Mouse (Mus musculus): ENCODE data around the gene Olfr603. TPM values are rescaled to one million over a fixed set of nuclear protein-coding genes. Genes with fewer than 3 reads are reported as not detected.
"Not testable (repeated sequence)": the region's sequence is repeated elsewhere in the genome, so short reads cannot be mapped to it uniquely, and the experiment has no call there.

Gene Olfr603
- not detected in 2 replicates for polyA plus RNA-seq (2011; ENCODE audit: insufficient read length, low read depth, missing spikeins)

DNA sequence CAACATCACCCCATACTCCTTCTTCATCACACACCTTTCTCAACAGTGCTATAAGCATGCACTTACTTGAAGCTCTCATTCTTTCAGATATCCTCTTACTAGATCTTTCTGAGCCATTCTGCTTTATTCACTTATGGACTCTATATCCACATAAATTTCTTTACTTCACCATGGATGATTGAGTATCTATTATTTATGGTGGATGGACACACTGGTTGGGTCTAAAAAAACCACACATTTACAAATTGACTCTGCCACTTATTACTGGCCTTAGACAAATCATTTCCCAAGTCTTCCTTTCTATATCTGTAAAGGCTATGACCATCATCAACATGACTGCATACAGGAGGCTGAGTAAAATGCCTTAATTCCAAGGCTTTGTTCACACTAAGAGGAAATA, at the start of gene Olfr603:
TSS of gene Olfr603 (minus strand) at position 101 of the 400 bp plus-strand sequence.
- Histone ChIP-seq H3K4me3 (ENCODE audit: insufficient read depth, low read length) (no peak within 1 kb of the TSS), H3K27ac (ENCODE audit: insufficient read depth, low read length) (no peak within 1 kb of the TSS), H3K4me1 (ENCODE audit: control insufficient read depth, insufficient read depth, low read length) (no peaks in the 10 kb centered on the region)
- TF ChIP-seq POLR2A (IDR thresholded peaks at IDR 0.05; ENCODE audit: low read depth, low read length) = no peak
- TF ChIP-seq CTCF (IDR thresholded peaks at IDR 0.05; ENCODE audit: borderline replicate concordance, insufficient read depth, low read length) = no peak

DNA sequence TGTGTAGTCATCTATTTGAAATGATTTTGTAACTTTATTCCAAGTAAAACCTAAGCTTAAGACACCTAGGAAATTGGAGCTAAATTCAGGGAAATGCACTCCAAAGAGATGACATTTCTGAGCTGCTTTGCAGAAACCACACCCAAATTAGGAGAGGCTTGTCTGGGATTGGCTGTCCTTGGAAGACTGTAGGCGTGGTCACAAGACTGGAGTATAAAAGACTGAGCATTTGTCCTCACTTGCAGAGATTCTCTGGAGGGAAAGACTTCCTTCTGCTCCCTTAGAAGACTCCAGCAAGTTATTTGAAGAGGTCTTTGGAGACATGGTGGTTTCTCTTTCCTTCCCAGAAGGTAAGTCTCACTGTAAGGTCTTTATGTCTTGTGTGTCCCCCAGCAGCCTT, 28.8 kb upstream of the Olfr603 start, which contains the start of gene Usp17lc:
TSS of gene Usp17lc (plus strand) at position 301 of the 400 bp plus-strand sequence.
- H3K4me3 ChIP-seq (ENCODE audit: insufficient read depth, low read length); H3K4me1 ChIP-seq (ENCODE audit: control insufficient read depth, insufficient read depth, low read length); H3K27ac ChIP-seq (ENCODE audit: insufficient read depth, low read length): not testable (repeated sequence)

DNA sequence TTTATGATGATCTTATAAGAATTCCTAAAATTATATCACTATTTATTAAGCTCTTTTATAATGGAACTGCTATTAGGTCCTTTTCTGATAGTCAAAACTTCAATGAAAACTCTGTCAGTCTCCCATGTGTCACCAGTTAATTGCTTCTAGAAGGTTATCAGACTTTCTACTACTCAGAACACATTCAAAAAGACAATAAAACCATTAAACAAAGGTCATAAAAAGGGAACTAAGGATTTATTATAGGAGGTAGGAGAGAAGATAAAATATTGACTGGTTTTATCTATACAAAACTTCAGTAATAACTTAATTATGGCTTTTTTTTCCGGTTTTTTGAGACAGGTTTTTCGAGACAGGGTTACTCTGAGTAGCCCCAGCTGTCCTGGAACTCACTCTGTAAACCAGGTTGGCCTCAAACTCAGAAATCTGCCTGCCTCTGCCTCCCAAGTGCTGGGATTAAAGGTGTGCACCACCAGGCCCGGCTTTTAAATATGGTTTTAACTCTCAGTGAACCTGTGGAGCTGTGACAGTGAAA, 20.6 kb upstream of the Olfr603 start:
- not testable (repeated sequence) for H3K4me1 ChIP-seq (ENCODE audit: control insufficient read depth, insufficient read depth, low read length); H3K27ac ChIP-seq (ENCODE audit: insufficient read depth, low read length); H3K4me3 ChIP-seq (ENCODE audit: insufficient read depth, low read length)

DNA sequence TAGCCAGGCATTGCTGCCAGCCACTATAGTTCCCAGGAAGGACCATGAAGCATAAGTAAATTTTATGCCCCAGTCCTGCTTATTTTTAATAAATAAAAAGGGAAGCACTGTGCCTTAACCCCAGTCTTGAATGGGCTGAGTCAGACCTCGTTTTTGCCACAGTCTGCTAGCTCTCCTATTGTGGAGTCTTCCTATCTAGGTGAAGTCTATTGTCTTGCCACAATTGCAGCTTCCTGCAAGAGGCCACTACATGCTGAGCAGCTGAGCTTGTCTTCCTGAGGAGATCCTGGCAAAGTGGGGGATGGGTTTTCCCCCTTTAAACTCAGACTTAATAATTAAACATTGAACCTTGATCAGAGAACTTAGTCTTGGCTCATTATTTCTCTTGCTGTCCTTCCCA, 13.0 kb upstream of the Olfr603 start:
- TF ChIP-seq CTCF (IDR thresholded peaks at IDR 0.05; ENCODE audit: borderline replicate concordance, insufficient read depth, low read length) (no peak), POLR2A (IDR thresholded peaks at IDR 0.05; ENCODE audit: low read depth, low read length) (no peak)
- no peak overlapping the region for H3K4me3 ChIP-seq (ENCODE audit: insufficient read depth, low read length)
- no peaks in the 10 kb centered on the region for H3K4me1 ChIP-seq (ENCODE audit: control insufficient read depth, insufficient read depth, low read length)
- no peak overlapping the region for H3K27ac ChIP-seq (ENCODE audit: insufficient read depth, low read length)

DNA sequence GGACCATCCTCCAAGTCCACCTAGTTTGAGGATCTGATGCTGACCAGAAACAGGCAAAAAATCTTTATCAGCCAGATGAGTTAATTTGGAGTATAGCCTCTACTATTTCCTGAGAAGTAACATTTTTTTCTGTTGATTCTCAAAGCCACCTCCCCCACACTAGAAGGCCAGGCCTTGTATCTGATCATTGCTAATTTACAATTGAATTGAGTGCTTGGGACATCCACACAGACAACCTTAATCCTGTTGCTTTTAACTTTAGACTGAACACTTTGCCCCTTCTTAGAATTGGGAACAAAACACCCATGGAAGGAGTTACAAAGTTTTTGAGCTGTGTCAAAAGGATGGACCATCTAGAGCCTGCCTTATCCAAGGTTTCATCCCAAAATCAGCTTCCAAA, 11.8 kb upstream of the Olfr603 start:
- Histone ChIP-seq H3K4me1 (ENCODE audit: control insufficient read depth, insufficient read depth, low read length) (no peaks in the 10 kb centered on the region), H3K4me3 (ENCODE audit: insufficient read depth, low read length) (no peak overlapping the region), H3K27ac (ENCODE audit: insufficient read depth, low read length) (no peak overlapping the region)
- no peak for TF ChIP-seq POLR2A (IDR thresholded peaks at IDR 0.05; ENCODE audit: low read depth, low read length)
- no peak for TF ChIP-seq CTCF (IDR thresholded peaks at IDR 0.05; ENCODE audit: borderline replicate concordance, insufficient read depth, low read length)

DNA sequence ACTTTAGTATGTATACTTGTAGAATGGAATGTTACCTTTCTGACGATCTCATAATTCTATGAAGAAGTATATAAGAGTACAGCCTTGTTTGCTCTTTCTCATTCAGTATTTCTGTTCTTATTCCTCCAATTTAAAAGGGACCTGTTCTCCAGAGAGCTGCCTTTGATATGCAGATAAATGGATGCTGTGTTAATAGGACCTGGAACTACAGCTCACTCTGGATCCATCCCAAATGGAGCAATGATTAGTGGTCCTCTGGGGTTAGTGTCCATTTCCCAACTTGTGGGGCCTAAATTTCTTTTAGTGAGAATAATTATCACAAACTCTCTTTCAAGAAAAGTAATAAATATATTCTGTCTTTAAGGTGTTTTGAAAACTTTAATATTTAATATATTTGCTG, 23.4 kb downstream of the Olfr603 start, which contains the start of gene Olfr601:
TSS of gene Olfr601 (minus strand) at position 101 of the 400 bp plus-strand sequence.
- H3K4me1 ChIP-seq (ENCODE audit: control insufficient read depth, insufficient read depth, low read length) = no peaks in the 10 kb centered on the region
- H3K27ac ChIP-seq (ENCODE audit: insufficient read depth, low read length) = no peak within 1 kb of the TSS
- TF ChIP-seq CTCF (IDR thresholded peaks at IDR 0.05; ENCODE audit: borderline replicate concordance, insufficient read depth, low read length) = no peak
- TF ChIP-seq POLR2A (IDR thresholded peaks at IDR 0.05; ENCODE audit: low read depth, low read length) = no peak
- H3K4me3 ChIP-seq (ENCODE audit: insufficient read depth, low read length) = no peak within 1 kb of the TSS

- H3K27ac ChIP-seq (ENCODE audit: insufficient read depth, low read length) = no peak within 1 kb of the TSS
- no peak within 1 kb of the TSS for H3K4me3 ChIP-seq (ENCODE audit: insufficient read depth, low read length)
- no peaks in the 10 kb centered on the region for H3K4me1 ChIP-seq (ENCODE audit: control insufficient read depth, insufficient read depth, low read length)
- no peak for TF ChIP-seq POLR2A (IDR thresholded peaks at IDR 0.05; ENCODE audit: low read depth, low read length)
- no peak for TF ChIP-seq CTCF (IDR thresholded peaks at IDR 0.05; ENCODE audit: borderline replicate concordance, insufficient read depth, low read length)
Observed at GRCm38 (mm10) chr7:103349569-103349968, 36.4 kb downstream of the Olfr603 start, which contains the start of gene Olfr600. TSS of gene Olfr600 (minus strand) at chr7:103349669.

GRCm38 (mm10) chr7:103335617-103336016, 50.4 kb downstream of the Olfr603 start, which contains the start of gene Olfr599:
TSS of gene Olfr599 (plus strand) at chr7:103335917.
- TF ChIP-seq POLR2A (IDR thresholded peaks at IDR 0.05; ENCODE audit: low read depth, low read length) (no peak), CTCF (IDR thresholded peaks at IDR 0.05; ENCODE audit: borderline replicate concordance, insufficient read depth, low read length) (no peak)
- no peaks in the 10 kb centered on the region for H3K4me1 ChIP-seq (ENCODE audit: control insufficient read depth, insufficient read depth, low read length)
- H3K4me3 ChIP-seq (ENCODE audit: insufficient read depth, low read length) = no peak within 1 kb of the TSS
- H3K27ac ChIP-seq (ENCODE audit: insufficient read depth, low read length) = no peak within 1 kb of the TSS

Other genes starting within 250 kb of the Olfr603 start
- gene Olfr588-ps1, start 245.3 kb downstream of the Olfr603 start, polyA plus RNA-seq (2011; ENCODE audit: insufficient read length, low read depth, missing spikeins) = not detected in 2 replicates
- not detected in 2 replicates for gene Olfr589, start 229.8 kb downstream of the Olfr603 start, polyA plus RNA-seq (2011; ENCODE audit: insufficient read length, low read depth, missing spikeins)
- not detected in 2 replicates for gene Olfr591, start 207.8 kb downstream of the Olfr603 start, polyA plus RNA-seq (2011; ENCODE audit: insufficient read length, low read depth, missing spikeins)
- not detected in 2 replicates for gene Olfr592, start 201.4 kb downstream of the Olfr603 start, polyA plus RNA-seq (2011; ENCODE audit: insufficient read length, low read depth, missing spikeins)
- not detected in 2 replicates for gene Olfr593, start 174.3 kb downstream of the Olfr603 start, polyA plus RNA-seq (2011; ENCODE audit: insufficient read length, low read depth, missing spikeins)
- gene Olfr594, start 169.2 kb downstream of the Olfr603 start, polyA plus RNA-seq (2011; ENCODE audit: insufficient read length, low read depth, missing spikeins) = not detected in 2 replicates
- not detected in 2 replicates for gene Usp17ld, start 133.7 kb downstream of the Olfr603 start, polyA plus RNA-seq (2011; ENCODE audit: insufficient read length, low read depth, missing spikeins)
- gene Olfr596, start 80.5 kb downstream of the Olfr603 start, polyA plus RNA-seq (2011; ENCODE audit: insufficient read length, low read depth, missing spikeins) = not detected in 2 replicates
- gene Olfr597, start 69.9 kb downstream of the Olfr603 start, polyA plus RNA-seq (2011; ENCODE audit: insufficient read length, low read depth, missing spikeins) = not detected in 2 replicates
- gene Olfr598, start 62.6 kb downstream of the Olfr603 start, polyA plus RNA-seq (2011; ENCODE audit: insufficient read length, low read depth, missing spikeins) = not detected in 2 replicates
- gene Olfr599, start 50.3 kb downstream of the Olfr603 start, polyA plus RNA-seq (2011; ENCODE audit: insufficient read length, low read depth, missing spikeins) = not detected in 2 replicates
- gene Olfr600, start 36.5 kb downstream of the Olfr603 start, polyA plus RNA-seq (2011; ENCODE audit: insufficient read length, low read depth, missing spikeins) = not detected in 2 replicates
- not detected in 2 replicates for gene Olfr601, start 23.5 kb downstream of the Olfr603 start, polyA plus RNA-seq (2011; ENCODE audit: insufficient read length, low read depth, missing spikeins)
- not detected in 2 replicates for gene Usp17lc, start 28.9 kb upstream of the Olfr603 start, polyA plus RNA-seq (2011; ENCODE audit: insufficient read length, low read depth, missing spikeins)
- gene Olfr605, start 59.3 kb upstream of the Olfr603 start, polyA plus RNA-seq (2011; ENCODE audit: insufficient read length, low read depth, missing spikeins) = not detected in 2 replicates
- gene Olfr606, start 62.9 kb upstream of the Olfr603 start, polyA plus RNA-seq (2011; ENCODE audit: insufficient read length, low read depth, missing spikeins) = not detected in 2 replicates
- not detected in 2 replicates for gene Olfr607, start 78.0 kb upstream of the Olfr603 start, polyA plus RNA-seq (2011; ENCODE audit: insufficient read length, low read depth, missing spikeins)
- gene Olfr608, start 83.7 kb upstream of the Olfr603 start, polyA plus RNA-seq (2011; ENCODE audit: insufficient read length, low read depth, missing spikeins) = not detected in 2 replicates
- not detected in 2 replicates for gene Olfr609, start 111.9 kb upstream of the Olfr603 start, polyA plus RNA-seq (2011; ENCODE audit: insufficient read length, low read depth, missing spikeins)
- gene Olfr610, start 125.9 kb upstream of the Olfr603 start, polyA plus RNA-seq (2011; ENCODE audit: insufficient read length, low read depth, missing spikeins) = not detected in 2 replicates
- gene Olfr611, start 134.7 kb upstream of the Olfr603 start, polyA plus RNA-seq (2011; ENCODE audit: insufficient read length, low read depth, missing spikeins) = not detected in 2 replicates
- gene Olfr612, start 156.5 kb upstream of the Olfr603 start, polyA plus RNA-seq (2011; ENCODE audit: insufficient read length, low read depth, missing spikeins) = not detected in 2 replicates
- not detected in 2 replicates for gene Olfr613, start 161.9 kb upstream of the Olfr603 start, polyA plus RNA-seq (2011; ENCODE audit: insufficient read length, low read depth, missing spikeins)
- gene Olfr615, start 169.9 kb upstream of the Olfr603 start, polyA plus RNA-seq (2011; ENCODE audit: insufficient read length, low read depth, missing spikeins) = not detected in 2 replicates
- gene Olfr616, start 183.0 kb upstream of the Olfr603 start, polyA plus RNA-seq (2011; ENCODE audit: insufficient read length, low read depth, missing spikeins) = not detected in 2 replicates
- not detected in 2 replicates for gene Olfr617, start 186.9 kb upstream of the Olfr603 start, polyA plus RNA-seq (2011; ENCODE audit: insufficient read length, low read depth, missing spikeins)
- not detected in 2 replicates for gene Olfr618, start 203.9 kb upstream of the Olfr603 start, polyA plus RNA-seq (2011; ENCODE audit: insufficient read length, low read depth, missing spikeins)
- not detected in 2 replicates for gene Olfr619, start 214.4 kb upstream of the Olfr603 start, polyA plus RNA-seq (2011; ENCODE audit: insufficient read length, low read depth, missing spikeins)
- not detected in 2 replicates for gene Olfr620, start 226.4 kb upstream of the Olfr603 start, polyA plus RNA-seq (2011; ENCODE audit: insufficient read length, low read depth, missing spikeins)